Mouse (Mus musculus): ENCODE data around the gene Myo1e. TPM values are rescaled to one million over a fixed set of nuclear protein-coding genes. Genes with fewer than 3 reads are reported as not detected.

The Myo1e gene
- polyA plus RNA-seq (2015; fragmentation: Nextera tagmentation; extraction: Ambion mirVana): 27.5 and 28.5 TPM in 2 replicates

- Histone ChIP-seq H3K36me3 (no peaks in the 10 kb centered on the region), H3K4me2 (peak within 1 kb of the TSS; percentile 92), H3K4me1 (peaks cover 24% of the 10 kb centered on the region), H3K27ac (peak within 1 kb of the TSS; percentile 93), H3K9me3 (no peaks in the 10 kb centered on the region), H3K4me3 (peak within 1 kb of the TSS; percentile 71), H3K27me3 (no peaks in the 10 kb centered on the region), H3K9ac (peak within 1 kb of the TSS; percentile 58)
- under 1% methylated on average over 43 of the region's 43 CpGs for WGBS
- ATAC-seq (ENCODE audit: insufficient number of reproducible peaks, low FRiP score, low TSS enrichment, low read depth): peak; percentile 93
These were observed at the start of gene Myo1e for GRCm38 (mm10) chr9:70207151-70207831. Myo1e (plus strand) TSS chr9:70207350.

DNA sequence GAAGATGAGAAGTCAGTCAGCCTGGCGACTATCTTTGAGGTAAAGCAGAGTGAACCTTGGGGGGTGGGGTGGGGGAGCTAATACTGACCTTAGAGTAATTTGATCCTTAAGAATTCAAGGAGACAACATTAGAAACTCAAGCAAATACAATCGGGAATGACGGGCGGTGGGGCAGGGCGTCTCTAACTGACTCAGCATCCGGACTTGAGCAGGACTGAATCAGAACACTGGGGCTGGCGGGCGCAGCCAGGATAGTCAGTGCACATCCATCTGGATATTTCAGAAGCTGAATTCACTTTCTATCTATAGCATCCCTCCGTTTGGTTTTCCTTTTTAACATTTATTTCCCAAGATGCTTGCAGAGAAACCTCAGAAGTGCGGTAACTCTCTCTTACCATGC lies 47.1 kb upstream of the Myo1e start:
- H3K4me2 ChIP-seq: no peak overlapping the region
- WGBS: 76% methylated on average over 10 of the region's 10 CpGs
- ATAC-seq (ENCODE audit: insufficient number of reproducible peaks, low FRiP score, low TSS enrichment, low read depth): no peak

DNA sequence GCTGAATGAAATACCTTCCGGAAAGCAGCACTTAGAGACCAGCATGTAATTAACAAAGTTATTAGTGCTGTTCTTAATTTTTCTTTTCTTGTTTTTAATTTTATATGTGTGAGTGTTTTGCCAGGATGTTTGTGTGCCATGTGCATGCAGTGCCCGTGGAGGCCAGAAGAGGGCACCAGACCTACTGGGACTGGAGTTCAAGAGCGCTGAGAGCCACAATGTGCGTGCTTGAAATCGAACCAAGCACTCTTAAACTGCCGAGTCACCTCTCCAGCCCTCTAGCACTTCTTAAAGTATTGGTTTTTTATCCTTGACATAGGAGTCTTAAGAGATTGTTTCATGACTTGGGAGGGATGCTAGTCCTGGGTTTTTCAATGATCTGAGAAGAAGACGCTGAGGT lies 38.2 kb upstream of the Myo1e start:
- Histone ChIP-seq H3K4me2 (no peak overlapping the region), H3K4me3 (no peak overlapping the region), H3K9me3 (no peaks in the 10 kb centered on the region), H3K9ac (no peak overlapping the region), H3K27me3 (no peaks in the 10 kb centered on the region), H3K36me3 (no peaks in the 10 kb centered on the region), H3K27ac (no peak overlapping the region), H3K4me1 (no peaks in the 10 kb centered on the region)
- no peak for ATAC-seq (ENCODE audit: insufficient number of reproducible peaks, low FRiP score, low TSS enrichment, low read depth)
- 84% methylated on average over 7 of the region's 7 CpGs for WGBS

More for the DNA sequence above, 47.1 kb upstream of the Myo1e start:
- Histone ChIP-seq H3K4me1 (no peaks in the 10 kb centered on the region), H3K9ac (no peak overlapping the region), H3K36me3 (no peaks in the 10 kb centered on the region), H3K27me3 (no peaks in the 10 kb centered on the region), H3K4me3 (no peak overlapping the region), H3K9me3 (no peaks in the 10 kb centered on the region), H3K27ac (no peak overlapping the region)

GRCm38 (mm10) chr9:70174291-70174848 lies 32.8 kb upstream of the Myo1e start:
- H3K27me3 ChIP-seq: no peaks in the 10 kb centered on the region
- H3K36me3 ChIP-seq: no peaks in the 10 kb centered on the region
- no peak overlapping the region for H3K27ac ChIP-seq
- H3K4me1 ChIP-seq: no peaks in the 10 kb centered on the region
- WGBS: 64% methylated on average over 4 of the region's 4 CpGs
- no peak overlapping the region for H3K4me3 ChIP-seq
- no peak for ATAC-seq (ENCODE audit: insufficient number of reproducible peaks, low FRiP score, low TSS enrichment, low read depth)
- H3K4me2 ChIP-seq: no peak overlapping the region
- no peaks in the 10 kb centered on the region for H3K9me3 ChIP-seq
- no peak overlapping the region for H3K9ac ChIP-seq

GRCm38 (mm10) chr9:70174896-70175295 lies 32.3 kb upstream of the Myo1e start:
- Histone ChIP-seq H3K4me3 (no peak overlapping the region), H3K9ac (no peak overlapping the region), H3K4me2 (no peak overlapping the region), H3K36me3 (no peaks in the 10 kb centered on the region), H3K9me3 (no peaks in the 10 kb centered on the region), H3K27ac (no peak overlapping the region), H3K27me3 (no peaks in the 10 kb centered on the region), H3K4me1 (no peaks in the 10 kb centered on the region)
- WGBS: 29% methylated on average over 6 of the region's 6 CpGs
- ATAC-seq (ENCODE audit: insufficient number of reproducible peaks, low FRiP score, low TSS enrichment, low read depth): no peak

- Histone ChIP-seq H3K36me3 (no peaks in the 10 kb centered on the region), H3K4me1 (no peaks in the 10 kb centered on the region), H3K4me2 (no peak overlapping the region), H3K9ac (no peak overlapping the region), H3K9me3 (no peaks in the 10 kb centered on the region), H3K4me3 (no peak overlapping the region), H3K27me3 (no peaks in the 10 kb centered on the region), H3K27ac (no peak overlapping the region)
- ATAC-seq (ENCODE audit: insufficient number of reproducible peaks, low FRiP score, low TSS enrichment, low read depth): no peak
- 85% methylated on average over 3 of the region's 3 CpGs for WGBS
These were observed 30.9 kb upstream of the Myo1e start for GRCm38 (mm10) chr9:70176291-70176690.

DNA sequence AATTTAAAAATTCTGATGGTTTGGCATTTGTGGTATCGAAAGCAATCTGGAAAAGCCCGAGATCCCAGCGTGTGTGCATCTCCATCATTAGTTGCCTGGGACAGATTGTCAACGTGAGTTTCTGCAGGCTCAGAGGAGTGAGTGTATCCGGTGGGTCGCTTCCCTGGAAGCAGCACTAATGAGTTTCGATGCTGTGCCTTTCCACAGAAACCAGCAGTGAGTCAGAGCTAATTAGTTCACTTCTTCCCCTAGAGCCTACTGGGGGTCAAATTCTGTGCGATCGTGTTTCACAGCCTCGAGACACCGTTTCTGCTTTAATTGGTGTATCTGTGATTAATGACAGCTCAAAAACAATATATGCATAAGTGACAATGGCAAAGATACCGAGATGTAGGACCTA lies 25.4 kb upstream of the Myo1e start:
- H3K36me3 ChIP-seq: no peaks in the 10 kb centered on the region
- WGBS: 28% methylated on average over 12 of the region's 12 CpGs
- no peaks in the 10 kb centered on the region for H3K4me1 ChIP-seq
- no peak overlapping the region for H3K27ac ChIP-seq
- no peak overlapping the region for H3K4me3 ChIP-seq
- no peak overlapping the region for H3K9ac ChIP-seq
- no peaks in the 10 kb centered on the region for H3K9me3 ChIP-seq
- ATAC-seq (ENCODE audit: insufficient number of reproducible peaks, low FRiP score, low TSS enrichment, low read depth): no peak
- no peaks in the 10 kb centered on the region for H3K27me3 ChIP-seq
- no peak overlapping the region for H3K4me2 ChIP-seq

- H3K4me1 ChIP-seq: no peaks in the 10 kb centered on the region
- no peak overlapping the region for H3K27ac ChIP-seq
- H3K4me3 ChIP-seq: no peak overlapping the region
- no peak overlapping the region for H3K9ac ChIP-seq
- no peaks in the 10 kb centered on the region for H3K27me3 ChIP-seq
- 41% methylated on average over 7 of the region's 7 CpGs for WGBS
- no peak for ATAC-seq (ENCODE audit: insufficient number of reproducible peaks, low FRiP score, low TSS enrichment, low read depth)
- H3K4me2 ChIP-seq: no peak overlapping the region
- H3K9me3 ChIP-seq: no peaks in the 10 kb centered on the region
- no peaks in the 10 kb centered on the region for H3K36me3 ChIP-seq
These were observed 24.5 kb upstream of the Myo1e start for GRCm38 (mm10) chr9:70182639-70183038.

DNA sequence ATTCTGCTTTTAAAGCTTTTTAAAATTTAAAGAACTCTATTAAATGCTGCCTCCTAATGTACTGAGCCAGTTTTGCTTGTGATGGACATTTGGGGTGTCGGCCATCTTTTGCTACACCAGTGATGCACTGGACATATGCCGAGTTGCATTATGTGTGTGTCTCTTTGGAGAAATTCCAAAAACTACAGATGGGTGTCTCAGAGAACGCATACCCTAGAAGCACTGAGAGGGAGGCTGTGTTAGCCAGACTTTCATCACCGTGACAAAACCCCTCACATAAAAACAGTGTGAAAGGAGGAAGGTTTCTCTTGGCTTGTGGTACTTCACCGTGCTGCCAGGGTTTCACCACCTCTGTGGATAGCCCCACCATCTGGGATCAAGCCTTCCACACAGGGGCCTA lies 14.8 kb upstream of the Myo1e start:
- Histone ChIP-seq H3K4me2 (no peak overlapping the region), H3K27me3 (no peaks in the 10 kb centered on the region), H3K9me3 (no peaks in the 10 kb centered on the region), H3K9ac (no peak overlapping the region), H3K4me3 (no peak overlapping the region), H3K4me1 (no peaks in the 10 kb centered on the region), H3K27ac (no peak overlapping the region), H3K36me3 (no peaks in the 10 kb centered on the region)
- ATAC-seq (ENCODE audit: insufficient number of reproducible peaks, low FRiP score, low TSS enrichment, low read depth): no peak
- WGBS: 74% methylated on average over 5 of the region's 5 CpGs

DNA sequence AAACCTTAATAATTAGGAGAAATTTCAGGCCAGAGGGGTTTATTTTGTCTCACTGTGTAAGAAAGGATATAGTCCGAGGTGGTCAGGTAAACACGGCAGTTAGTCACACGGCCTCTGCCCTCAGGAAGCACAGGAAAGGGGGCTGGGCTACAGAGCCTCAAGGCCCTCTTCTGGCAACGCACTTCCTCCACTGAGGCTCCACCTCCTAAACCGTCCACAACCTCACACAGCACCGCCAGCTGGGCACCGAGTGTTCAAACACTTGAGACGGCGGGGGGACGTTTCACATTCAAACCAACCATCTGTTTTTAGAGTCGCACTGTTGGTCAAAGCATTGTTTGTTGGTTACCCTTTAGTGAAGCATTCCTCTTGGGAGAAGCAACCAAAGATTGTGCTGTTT lies 12.5 kb upstream of the Myo1e start:
- WGBS: 81% methylated on average over 11 of the region's 11 CpGs
- H3K9me3 ChIP-seq: no peaks in the 10 kb centered on the region
- H3K27me3 ChIP-seq: no peaks in the 10 kb centered on the region
- H3K4me1 ChIP-seq: no peaks in the 10 kb centered on the region
- ATAC-seq (ENCODE audit: insufficient number of reproducible peaks, low FRiP score, low TSS enrichment, low read depth): no peak
- H3K4me3 ChIP-seq: no peak overlapping the region
- no peak overlapping the region for H3K9ac ChIP-seq
- no peaks in the 10 kb centered on the region for H3K36me3 ChIP-seq
- H3K27ac ChIP-seq: no peak overlapping the region
- H3K4me2 ChIP-seq: no peak overlapping the region

DNA sequence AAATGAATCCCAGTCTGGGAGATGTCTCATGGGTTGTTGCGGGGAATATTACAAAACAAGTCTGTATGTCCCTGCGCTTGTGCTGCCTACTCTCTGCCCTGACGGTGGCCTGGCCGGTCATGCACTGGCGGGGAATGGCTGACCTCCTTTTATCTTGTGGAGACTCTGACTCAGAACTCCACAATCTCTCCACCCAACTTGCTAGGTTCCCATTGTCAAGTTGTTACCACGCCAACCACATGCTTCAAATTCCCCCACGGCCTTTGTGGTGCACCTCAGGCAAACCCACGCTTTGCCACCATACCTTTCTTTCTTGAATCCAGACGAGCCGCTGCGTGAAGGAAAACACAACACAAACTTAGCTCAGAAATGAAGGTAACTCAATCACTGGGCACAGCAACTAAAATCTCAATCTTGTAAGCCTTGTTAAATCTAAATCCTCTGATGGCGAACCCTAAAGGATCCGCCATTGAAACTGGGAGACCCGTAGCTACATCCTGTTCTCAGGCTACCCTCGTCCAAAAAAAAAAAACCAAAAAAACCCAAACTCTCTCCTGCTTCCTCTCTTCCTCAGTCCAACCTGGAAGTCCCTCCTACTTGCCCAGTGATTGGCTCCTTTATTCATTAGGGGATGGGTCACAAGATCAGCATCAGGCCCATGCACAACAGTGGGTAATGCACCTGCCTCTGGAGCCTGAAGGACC lies 10.0 kb upstream of the Myo1e start:
- no peak for ATAC-seq (ENCODE audit: insufficient number of reproducible peaks, low FRiP score, low TSS enrichment, low read depth)
- 86% methylated on average over 15 of the region's 15 CpGs for WGBS
- H3K27ac ChIP-seq: no peak overlapping the region

GRCm38 (mm10) chr9:70197992-70198391 lies 9.2 kb upstream of the Myo1e start:
- no peak overlapping the region for H3K9ac ChIP-seq
- no peak overlapping the region for H3K27ac ChIP-seq
- 87% methylated on average over 8 of the region's 8 CpGs for WGBS
- no peak overlapping the region for H3K4me2 ChIP-seq
- H3K9me3 ChIP-seq: no peaks in the 10 kb centered on the region
- H3K27me3 ChIP-seq: no peaks in the 10 kb centered on the region
- H3K36me3 ChIP-seq: no peaks in the 10 kb centered on the region
- 0 out of 2 replicates have a peak, but pooled peaks have one; percentile 40 for ATAC-seq (ENCODE audit: insufficient number of reproducible peaks, low FRiP score, low TSS enrichment, low read depth)
- H3K4me1 ChIP-seq: no peaks in the 10 kb centered on the region
- no peak overlapping the region for H3K4me3 ChIP-seq

More for the DNA sequence above, 10.0 kb upstream of the Myo1e start:
- Histone ChIP-seq H3K27me3 (no peaks in the 10 kb centered on the region), H3K9ac (no peak overlapping the region), H3K9me3 (no peaks in the 10 kb centered on the region), H3K4me2 (no peak overlapping the region), H3K4me3 (no peak overlapping the region), H3K36me3 (no peaks in the 10 kb centered on the region), H3K4me1 (no peaks in the 10 kb centered on the region)

Data from limb, embryonic 15.5 days (tissue).